Mouse (Mus musculus): ENCODE measurements around the gene Hist1h1d.
"Not testable (repeated sequence)": the region's sequence is repeated elsewhere in the genome, so short reads cannot be mapped to it uniquely, and the experiment has no call there.

Gene Hist1h1d

DNA sequence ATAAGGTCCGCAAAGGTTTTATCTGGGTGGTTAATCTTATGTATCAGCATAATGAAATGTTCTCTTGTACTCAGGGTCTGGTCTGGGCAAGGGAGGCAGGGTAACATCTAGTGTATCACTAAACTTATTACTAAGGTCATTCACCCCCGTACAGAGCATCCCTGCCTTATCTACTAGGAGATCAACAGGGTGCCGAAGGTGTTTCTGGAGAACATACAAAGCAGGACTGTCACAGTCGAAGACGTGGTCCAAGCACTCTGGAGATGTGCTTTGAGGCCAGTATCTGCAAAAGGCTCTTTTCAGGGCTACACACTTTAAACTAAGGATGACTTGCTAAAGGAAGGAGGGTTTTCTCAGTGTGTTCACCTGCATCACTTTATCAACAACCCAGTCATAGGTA lies 6.4 kb upstream of the Hist1h1d start:
- DNase-seq (ENCODE audit: low spot score): no peak

DNA sequence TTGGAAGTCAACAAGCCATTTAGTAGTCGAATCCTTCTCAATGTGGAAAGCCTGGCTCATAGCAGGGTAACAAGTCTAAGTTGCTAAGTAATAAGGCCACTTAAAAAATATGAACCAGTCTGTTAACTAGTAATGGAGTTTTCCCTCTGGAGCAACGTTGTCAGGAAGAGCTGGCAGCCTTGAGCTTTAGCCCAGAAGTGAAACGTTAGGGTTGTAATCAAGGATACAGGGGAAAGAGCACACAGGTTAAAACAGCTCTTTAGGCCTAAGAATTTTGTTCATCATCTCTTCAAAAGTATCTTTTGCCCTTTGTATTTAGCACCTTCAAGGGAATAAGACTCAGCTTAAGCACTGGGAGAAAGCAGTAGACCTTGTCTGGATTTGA lies 2.3 kb upstream of the Hist1h1d start:
- no peak for DNase-seq (ENCODE audit: low spot score)

GRCm38 (mm10) chr13:23551146-23551834 lies 1.8 kb upstream of the Hist1h1d start, which contains the start of gene Hist1h4f:
Gene Hist1h4f, minus strand, starts transcription at chr13:23551648.
- peak; percentile 81 for DNase-seq (ENCODE audit: low spot score)

DNA sequence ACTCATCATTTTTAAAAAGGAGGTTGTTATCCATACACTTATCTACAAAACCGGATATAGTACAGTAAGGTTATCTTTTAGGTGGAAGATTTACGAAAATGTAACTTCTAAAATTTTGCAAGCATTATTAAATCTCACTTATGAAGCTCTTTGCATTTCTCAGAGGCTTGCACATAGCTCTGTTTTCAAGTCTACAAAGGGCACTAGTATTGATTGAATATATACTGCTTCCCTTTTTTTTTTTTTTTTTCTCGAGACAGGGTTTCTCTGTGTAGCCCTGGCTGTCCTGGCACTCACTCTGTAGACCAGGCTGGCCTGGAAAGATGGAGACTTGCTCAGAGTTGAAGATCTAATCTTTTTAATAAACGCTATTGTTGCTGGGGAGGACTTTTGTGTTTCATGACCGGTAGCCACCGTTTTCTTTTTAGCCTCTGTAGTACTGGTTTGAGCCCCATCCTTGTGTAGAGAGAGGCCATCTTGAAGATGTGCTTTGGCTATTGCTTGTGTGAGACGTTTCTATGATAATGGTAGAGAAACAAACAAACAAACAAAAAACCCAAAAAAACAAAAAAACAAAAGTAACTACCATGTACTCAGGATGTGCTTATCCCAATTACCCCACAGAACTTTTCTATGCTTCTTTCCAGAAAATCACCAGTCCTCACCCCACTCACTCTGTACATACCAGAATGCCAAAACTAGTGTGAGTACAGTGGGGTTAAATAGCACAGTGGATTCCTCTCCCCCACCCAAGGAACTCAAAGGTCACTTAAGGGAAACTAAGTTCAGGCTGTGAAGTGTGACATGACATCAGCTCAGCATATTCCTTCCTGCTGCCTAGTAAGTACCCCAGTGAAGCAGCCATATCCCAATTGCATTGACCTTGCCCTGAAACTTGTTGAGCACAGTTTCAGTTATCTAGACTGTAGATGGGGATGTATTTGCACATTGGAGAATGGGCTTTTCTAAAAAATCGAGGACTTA lies 839 bp upstream of the Hist1h1d start:
- no peak for DNase-seq (ENCODE audit: low spot score)

- no peak for DNase-seq (ENCODE audit: low spot score)
Measured at GRCm38 (mm10) chr13:23554393-23554792, 1.3 kb downstream of the Hist1h1d start.

DNA sequence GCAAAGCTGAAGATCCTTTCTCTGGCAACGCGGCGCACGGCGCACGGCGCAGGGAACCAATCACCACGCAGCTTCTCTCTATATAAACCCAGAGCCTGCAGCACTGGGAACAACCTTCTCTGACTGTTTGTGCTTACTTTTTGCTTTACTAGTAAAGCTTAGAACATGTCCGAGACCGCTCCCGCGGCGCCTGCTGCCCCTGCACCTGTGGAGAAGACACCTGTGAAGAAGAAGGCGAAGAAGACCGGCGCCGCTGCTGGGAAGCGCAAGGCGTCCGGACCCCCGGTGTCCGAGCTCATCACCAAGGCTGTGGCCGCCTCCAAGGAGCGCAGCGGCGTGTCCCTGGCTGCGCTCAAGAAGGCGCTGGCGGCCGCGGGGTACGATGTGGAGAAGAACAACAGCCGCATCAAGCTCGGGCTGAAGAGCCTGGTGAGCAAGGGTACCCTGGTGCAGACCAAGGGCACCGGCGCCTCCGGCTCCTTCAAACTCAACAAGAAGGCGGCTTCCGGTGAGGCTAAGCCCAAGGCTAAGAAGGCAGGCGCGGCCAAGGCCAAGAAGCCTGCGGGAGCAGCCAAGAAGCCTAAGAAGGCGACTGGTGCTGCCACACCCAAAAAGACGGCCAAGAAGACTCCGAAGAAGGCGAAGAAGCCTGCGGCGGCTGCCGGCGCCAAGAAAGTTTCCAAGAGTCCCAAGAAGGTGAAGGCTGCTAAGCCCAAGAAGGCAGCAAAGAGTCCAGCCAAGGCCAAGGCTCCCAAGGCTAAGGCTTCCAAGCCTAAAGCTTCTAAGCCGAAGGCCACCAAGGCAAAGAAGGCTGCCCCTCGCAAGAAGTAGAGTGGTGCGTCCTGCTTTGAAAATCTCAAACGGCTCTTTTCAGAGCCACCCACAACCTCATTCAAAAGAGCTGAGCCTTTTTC lies 2.1 kb downstream of the Hist1h1d start:
- DNase-seq (ENCODE audit: low spot score): peak; percentile 76

DNA sequence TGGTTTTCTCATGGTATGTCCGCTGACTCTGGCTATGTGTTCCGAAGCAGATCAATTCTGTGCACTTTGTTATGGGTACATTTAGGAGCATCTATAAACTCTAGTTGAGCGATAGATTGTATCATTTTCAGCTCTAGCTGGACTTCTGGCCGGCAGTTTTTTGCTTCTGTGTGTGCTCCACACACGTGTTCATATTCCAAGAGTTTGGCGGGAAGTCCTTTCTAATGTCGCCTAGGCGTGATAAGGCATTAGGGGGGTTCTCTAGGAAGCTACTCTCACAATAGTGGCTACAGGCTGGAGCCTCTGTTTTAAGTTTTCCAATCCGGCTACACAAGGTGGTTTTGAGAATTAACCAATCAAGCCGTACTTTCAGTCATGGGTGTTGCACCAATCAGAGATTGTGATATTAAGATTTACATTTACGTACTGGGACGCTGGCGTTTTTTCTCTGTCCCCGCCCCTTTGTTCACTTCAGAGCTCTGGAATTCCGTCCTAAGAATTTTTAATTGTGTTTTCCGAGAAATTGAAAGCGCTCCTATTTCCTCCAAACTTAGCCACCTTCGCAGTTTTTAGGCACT lies 2.9 kb downstream of the Hist1h1d start:
- DNase-seq (ENCODE audit: low spot score): peak; percentile 54

DNA sequence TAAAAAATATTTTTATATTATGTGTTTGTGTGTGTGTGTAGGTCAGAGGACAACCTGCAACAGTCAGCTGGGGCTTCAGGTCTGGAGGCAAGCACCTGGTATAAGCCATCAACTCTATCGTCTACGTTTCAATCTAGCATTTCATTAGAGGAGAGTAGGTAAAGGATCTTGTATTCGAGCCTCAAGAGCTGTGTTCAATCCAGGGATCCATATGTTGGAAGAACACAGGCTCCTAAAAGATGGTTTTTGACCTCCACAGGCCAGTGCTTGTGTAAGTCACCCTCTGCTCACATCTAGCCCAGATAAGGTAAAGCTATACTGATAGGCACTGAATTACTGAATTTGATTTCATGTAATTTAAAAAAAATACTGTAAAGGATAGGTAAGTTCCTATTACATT lies 3.8 kb downstream of the Hist1h1d start:
- no peak for DNase-seq (ENCODE audit: low spot score)

GRCm38 (mm10) chr13:23560699-23561098 lies 7.6 kb downstream of the Hist1h1d start:
- DNase-seq (ENCODE audit: low spot score): not testable (repeated sequence)

DNA sequence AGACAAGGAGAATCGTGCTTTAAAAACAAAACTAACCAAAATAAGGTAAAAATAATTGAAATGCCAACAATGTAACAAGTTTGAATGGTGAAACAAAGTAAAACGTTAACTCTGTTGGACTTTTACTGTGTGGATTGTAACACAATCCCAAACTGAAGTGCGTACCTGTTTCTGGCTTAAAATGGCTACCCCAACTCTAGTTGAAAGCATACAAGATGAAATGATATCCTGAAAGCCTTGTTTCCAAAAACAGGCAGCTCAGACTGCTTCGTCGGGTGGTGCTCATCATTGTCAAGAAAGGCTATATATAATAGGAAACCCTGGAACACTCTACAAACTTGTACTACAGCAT lies 8.4 kb downstream of the Hist1h1d start:
- not testable (repeated sequence) for DNase-seq (ENCODE audit: low spot score)

GRCm38 (mm10) chr13:23561883-23562659 lies 9.0 kb downstream of the Hist1h1d start, which contains the start of gene Hist1h3e:
Gene Hist1h3e, minus strand, starts transcription at chr13:23562369.
- peak; percentile 92 for DNase-seq (ENCODE audit: low spot score)

- no peak for DNase-seq (ENCODE audit: low spot score)
Measured at GRCm38 (mm10) chr13:23562699-23563462, 9.8 kb downstream of the Hist1h1d start.

DNA sequence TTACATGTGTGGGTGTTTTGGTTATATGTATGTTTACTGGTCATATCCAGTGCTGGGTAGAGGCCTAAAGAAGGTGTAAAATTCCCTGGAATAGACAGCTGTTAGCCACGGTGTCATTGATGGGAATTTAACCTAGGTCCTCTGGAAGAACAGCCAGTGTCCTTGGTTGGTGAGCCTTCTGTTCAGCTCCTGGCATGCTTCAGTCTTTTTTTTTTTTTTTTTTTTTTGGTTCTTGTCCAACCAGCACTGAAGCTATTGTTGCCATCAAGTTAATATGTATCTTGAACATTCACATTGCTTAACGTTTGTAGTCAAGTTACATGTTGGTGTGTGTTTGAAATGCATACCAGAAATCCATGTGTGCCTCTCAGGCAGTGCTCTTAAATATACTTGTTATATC lies 11.4 kb downstream of the Hist1h1d start:
- DNase-seq (ENCODE audit: low spot score): no peak

GRCm38 (mm10) chr13:23570261-23571021 lies 17.4 kb downstream of the Hist1h1d start:
- DNase-seq (ENCODE audit: low spot score): not testable (repeated sequence)

DNA sequence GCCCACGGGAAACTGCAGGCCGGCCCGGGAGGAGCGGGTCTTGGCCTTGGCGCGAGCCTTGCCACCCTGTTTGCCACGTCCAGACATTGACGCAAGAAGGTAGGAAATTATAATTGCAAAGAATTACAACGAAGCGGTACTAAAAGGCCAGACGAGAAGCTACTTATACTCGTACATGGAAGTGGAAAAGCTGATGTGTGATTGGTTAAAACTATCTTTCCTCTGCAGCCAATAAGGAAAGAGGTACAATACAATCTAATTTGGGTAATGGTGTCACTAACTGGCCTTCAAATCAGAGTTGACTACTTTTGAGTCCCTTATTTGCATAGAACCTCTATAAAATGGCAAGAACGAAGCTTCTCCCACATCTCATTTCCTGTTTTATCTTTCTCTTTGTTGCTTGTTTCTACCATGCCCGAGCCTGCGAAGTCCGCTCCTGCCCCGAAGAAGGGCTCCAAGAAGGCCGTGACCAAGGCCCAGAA lies 18.0 kb downstream of the Hist1h1d start, which contains the start of the genes Hist1h2ae and Hist1h2bg:
Hist1h2ae (minus strand) TSS at position 199 of the 482 bp plus-strand sequence.
Hist1h2bg (plus strand) TSS at position 375 of the 482 bp plus-strand sequence.
- peak; percentile 58 for DNase-seq (ENCODE audit: low spot score)

GRCm38 (mm10) chr13:23571504-23572217 lies 18.6 kb downstream of the Hist1h1d start:
- not testable (repeated sequence) for DNase-seq (ENCODE audit: low spot score)

DNA sequence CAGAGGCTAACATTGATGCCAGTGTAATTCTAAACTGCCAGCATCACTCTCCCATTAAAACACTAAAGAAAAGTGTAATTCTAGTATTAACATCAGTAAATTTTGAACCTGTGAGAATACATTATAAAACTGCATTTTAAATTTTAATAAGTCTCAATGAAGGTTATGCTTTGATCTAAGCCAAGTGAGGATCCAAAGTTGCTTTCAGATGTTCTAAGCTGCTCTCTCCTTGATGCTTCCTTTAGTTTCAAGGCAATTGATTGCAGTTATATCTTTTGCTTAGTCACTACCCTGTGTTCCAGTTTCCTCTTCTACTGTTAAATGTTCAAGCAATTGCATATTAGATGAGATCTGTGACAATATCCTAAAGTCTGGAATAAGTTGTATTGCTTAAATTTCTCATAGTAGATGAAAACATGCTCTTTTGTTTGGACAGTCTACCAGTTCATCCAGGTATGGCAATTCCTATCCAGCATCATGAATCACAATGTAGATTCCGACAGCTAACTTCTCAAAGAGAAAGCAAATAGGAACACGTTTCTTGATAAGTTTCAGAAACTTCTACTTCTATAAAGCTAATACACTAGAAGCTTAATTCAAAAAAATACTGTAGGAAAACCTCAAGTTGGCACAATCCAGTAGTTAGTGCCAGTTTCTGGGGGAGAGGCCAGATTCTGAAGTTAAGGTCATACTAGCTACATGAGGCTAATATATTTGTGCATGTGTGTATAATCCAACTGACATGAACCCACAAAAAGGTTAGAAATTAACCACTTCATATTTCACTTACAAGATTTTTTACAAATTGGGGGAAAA lies 19.4 kb downstream of the Hist1h1d start:
- no peak for DNase-seq (ENCODE audit: low spot score)

Data from testis, postnatal 10 days (tissue).